Mouse (Mus musculus): ENCODE measurements at regions not wholly inside any gene's neighbourhood (a gene's known extent, or its start where the extent isn't known, plus 50 kb on each side); places are given as distances from the start of the nearest gene placed in this dataset.

GRCm38 (mm10) chr6:34246512-34246911 is 69.6 kb upstream of the Slc35b4 start:
- no peak for DNase-seq (ENCODE audit: extremely low spot score in 1 of 2, low spot score in 1 of 2)

GRCm38 (mm10) chr6:34243001-34243400 is 66.1 kb upstream of the Slc35b4 start:
- DNase-seq (ENCODE audit: extremely low spot score in 1 of 2, low spot score in 1 of 2), result no peak

GRCm38 (mm10) chr6:34242486-34242885 is 65.6 kb upstream of the Slc35b4 start:
- DNase-seq (ENCODE audit: extremely low spot score in 1 of 2, low spot score in 1 of 2), result no peak

GRCm38 (mm10) chr6:34235132-34235531 is 58.2 kb upstream of the Slc35b4 start:
- no peak for DNase-seq (ENCODE audit: extremely low spot score in 1 of 2, low spot score in 1 of 2)

GRCm38 (mm10) chr6:34234443-34235020 is 57.6 kb upstream of the Slc35b4 start:
- no peak for DNase-seq (ENCODE audit: extremely low spot score in 1 of 2, low spot score in 1 of 2)

- DNase-seq (ENCODE audit: extremely low spot score in 1 of 2, low spot score in 1 of 2), result peak; percentile 31 to 75
These were observed 54.0 kb upstream of the Slc35b4 start for GRCm38 (mm10) chr6:34230768-34231381.

- DNase-seq (ENCODE audit: extremely low spot score in 1 of 2, low spot score in 1 of 2), result no peak
These were observed 50.2 kb upstream of the Slc35b4 start for GRCm38 (mm10) chr6:34227131-34227530.

Measured in layer of hippocampus, postnatal 25 days (tissue).